Mouse (Mus musculus): ENCODE results near the gene Pcx. TPM values are rescaled to one million over a fixed set of nuclear protein-coding genes. Genes with fewer than 3 reads are reported as not detected.

Gene Pcx
- polyA plus RNA-seq, 1 experiment from 2014 or later, result 11.6 TPM

- H3K9me3 ChIP-seq, result no peaks in the 10 kb centered on the region; the same call in 1 of the 2 replicates
- H3K4me1 ChIP-seq, result no peaks in the 10 kb centered on the region
- no peak overlapping the region for H3K4me3 ChIP-seq
- H3K27ac ChIP-seq (replicated peaks), result no peak overlapping the region
- no peaks in the 10 kb centered on the region for H3K36me3 ChIP-seq
- H3K9ac ChIP-seq, result no peak overlapping the region
- no peak overlapping the region for H3K4me2 ChIP-seq
- ATAC-seq (ENCODE audit: extremely low read depth, insufficient number of reproducible peaks, low FRiP score, low TSS enrichment), result no peak
- H3K27me3 ChIP-seq (replicated peaks), result no peaks in the 10 kb centered on the region
Measured at GRCm38 (mm10) chr19:4535922-4536321, 25.6 kb downstream of the Pcx start.

GRCm38 (mm10) chr19:4536606-4537005, 26.3 kb downstream of the Pcx start:
- Histone ChIP-seq H3K4me3 (no peak overlapping the region), H3K9me3 (no peaks in the 10 kb centered on the region; the same call in 1 of the 2 replicates), H3K9ac (no peak overlapping the region), H3K27ac (replicated peaks) (no peak overlapping the region), H3K4me2 (no peak overlapping the region), H3K36me3 (no peaks in the 10 kb centered on the region), H3K4me1 (no peaks in the 10 kb centered on the region), H3K27me3 (replicated peaks) (no peaks in the 10 kb centered on the region)
- WGBS, result 60% methylated on average over 3 of the region's 3 CpGs
- ATAC-seq (ENCODE audit: extremely low read depth, insufficient number of reproducible peaks, low FRiP score, low TSS enrichment), result no peak

GRCm38 (mm10) chr19:4540263-4540662, 30.0 kb downstream of the Pcx start:
- H3K36me3 ChIP-seq, result no peaks in the 10 kb centered on the region
- no peak for ATAC-seq (ENCODE audit: extremely low read depth, insufficient number of reproducible peaks, low FRiP score, low TSS enrichment)
- no peak overlapping the region for H3K27ac ChIP-seq (replicated peaks)
- H3K4me1 ChIP-seq, result no peaks in the 10 kb centered on the region
- no peak overlapping the region for H3K4me3 ChIP-seq
- WGBS, result 85% methylated on average over 6 of the region's 6 CpGs
- no peak overlapping the region for H3K4me2 ChIP-seq
- H3K27me3 ChIP-seq (replicated peaks), result no peaks in the 10 kb centered on the region
- H3K9me3 ChIP-seq, result no peaks in the 10 kb centered on the region; the same call in 1 of the 2 replicates
- H3K9ac ChIP-seq, result no peak overlapping the region

GRCm38 (mm10) chr19:4540992-4541391, 30.7 kb downstream of the Pcx start:
- Histone ChIP-seq H3K4me2 (no peak overlapping the region), H3K4me1 (no peaks in the 10 kb centered on the region), H3K4me3 (no peak overlapping the region), H3K9me3 (no peaks in the 10 kb centered on the region; the same call in 1 of the 2 replicates), H3K36me3 (no peaks in the 10 kb centered on the region), H3K27me3 (replicated peaks) (no peaks in the 10 kb centered on the region), H3K27ac (replicated peaks) (no peak overlapping the region), H3K9ac (no peak overlapping the region)
- 76% methylated on average over 3 of the region's 3 CpGs for WGBS
- no peak for ATAC-seq (ENCODE audit: extremely low read depth, insufficient number of reproducible peaks, low FRiP score, low TSS enrichment)

GRCm38 (mm10) chr19:4542081-4542480, 31.8 kb downstream of the Pcx start:
- no peak for ATAC-seq (ENCODE audit: extremely low read depth, insufficient number of reproducible peaks, low FRiP score, low TSS enrichment)
- H3K36me3 ChIP-seq, result no peaks in the 10 kb centered on the region
- H3K9ac ChIP-seq, result no peak overlapping the region
- no peak overlapping the region for H3K4me2 ChIP-seq
- H3K4me1 ChIP-seq, result no peaks in the 10 kb centered on the region
- no peak overlapping the region for H3K4me3 ChIP-seq
- H3K27me3 ChIP-seq (replicated peaks), result no peaks in the 10 kb centered on the region
- H3K9me3 ChIP-seq, result no peaks in the 10 kb centered on the region; the same call in 1 of the 2 replicates
- H3K27ac ChIP-seq (replicated peaks), result no peak overlapping the region

- Histone ChIP-seq H3K4me2 (no peak overlapping the region), H3K27me3 (replicated peaks) (no peaks in the 10 kb centered on the region), H3K9ac (no peak overlapping the region), H3K36me3 (no peaks in the 10 kb centered on the region), H3K9me3 (no peaks in the 10 kb centered on the region; the same call in 1 of the 2 replicates), H3K4me1 (peaks cover 12% of the 10 kb centered on the region), H3K27ac (replicated peaks) (no peak overlapping the region), H3K4me3 (no peak overlapping the region)
- 79% methylated on average over 4 of the region's 4 CpGs for WGBS
- ATAC-seq (ENCODE audit: extremely low read depth, insufficient number of reproducible peaks, low FRiP score, low TSS enrichment), result no peak
Measured at GRCm38 (mm10) chr19:4545091-4545490, 34.8 kb downstream of the Pcx start.

GRCm38 (mm10) chr19:4545841-4546240, 35.6 kb downstream of the Pcx start:
- peaks cover 12% of the 10 kb centered on the region for H3K4me1 ChIP-seq
- H3K9me3 ChIP-seq, result no peaks in the 10 kb centered on the region
- H3K27me3 ChIP-seq (replicated peaks), result no peaks in the 10 kb centered on the region
- no peak for ATAC-seq (ENCODE audit: extremely low read depth, insufficient number of reproducible peaks, low FRiP score, low TSS enrichment)
- no peaks in the 10 kb centered on the region for H3K36me3 ChIP-seq
- no peak overlapping the region for H3K4me2 ChIP-seq
- H3K9ac ChIP-seq, result no peak overlapping the region
- 90% methylated on average over 6 of the region's 6 CpGs for WGBS
- no peak overlapping the region for H3K27ac ChIP-seq (replicated peaks)
- no peak overlapping the region for H3K4me3 ChIP-seq

GRCm38 (mm10) chr19:4547801-4548200, 37.5 kb downstream of the Pcx start:
- no peak overlapping the region for H3K4me2 ChIP-seq
- no peak overlapping the region for H3K9ac ChIP-seq
- no peaks in the 10 kb centered on the region for H3K9me3 ChIP-seq
- H3K36me3 ChIP-seq, result no peaks in the 10 kb centered on the region
- no peak overlapping the region for H3K4me3 ChIP-seq
- 80% methylated on average over 6 of the region's 6 CpGs for WGBS
- H3K27me3 ChIP-seq (replicated peaks), result no peaks in the 10 kb centered on the region
- H3K4me1 ChIP-seq, result peaks cover 12% of the 10 kb centered on the region
- H3K27ac ChIP-seq (replicated peaks), result no peak overlapping the region
- no peak for ATAC-seq (ENCODE audit: extremely low read depth, insufficient number of reproducible peaks, low FRiP score, low TSS enrichment)

- no peak overlapping the region for H3K4me3 ChIP-seq
- 52% methylated on average over 3 of the region's 3 CpGs for WGBS
- H3K4me1 ChIP-seq, result peaks cover 12% of the 10 kb centered on the region
- no peak overlapping the region for H3K27ac ChIP-seq (replicated peaks)
- H3K9me3 ChIP-seq, result no peaks in the 10 kb centered on the region
- H3K4me2 ChIP-seq, result no peak overlapping the region
- H3K36me3 ChIP-seq, result no peaks in the 10 kb centered on the region
- no peak for ATAC-seq (ENCODE audit: extremely low read depth, insufficient number of reproducible peaks, low FRiP score, low TSS enrichment)
- H3K27me3 ChIP-seq (replicated peaks), result no peaks in the 10 kb centered on the region
- no peak overlapping the region for H3K9ac ChIP-seq
Measured at GRCm38 (mm10) chr19:4548305-4548883, 38.1 kb downstream of the Pcx start.

- no peaks in the 10 kb centered on the region; the same call in 1 of the 2 replicates for H3K27me3 ChIP-seq (replicated peaks)
- H3K27ac ChIP-seq (replicated peaks), result no peak overlapping the region
- ATAC-seq (ENCODE audit: extremely low read depth, insufficient number of reproducible peaks, low FRiP score, low TSS enrichment), result no peak
- no peaks in the 10 kb centered on the region for H3K36me3 ChIP-seq
- H3K9me3 ChIP-seq, result no peaks in the 10 kb centered on the region
- peaks cover 24% of the 10 kb centered on the region for H3K4me1 ChIP-seq
- H3K4me2 ChIP-seq, result no peak overlapping the region
- no peak overlapping the region for H3K4me3 ChIP-seq
- no peak overlapping the region for H3K9ac ChIP-seq
Measured at GRCm38 (mm10) chr19:4554248-4554647, 44.0 kb downstream of the Pcx start.

GRCm38 (mm10) chr19:4555086-4555485, 44.8 kb downstream of the Pcx start:
- no peaks in the 10 kb centered on the region for H3K36me3 ChIP-seq
- H3K4me1 ChIP-seq, result peaks cover 33% of the 10 kb centered on the region
- WGBS, result 73% methylated on average over 7 of the region's 7 CpGs
- H3K4me3 ChIP-seq, result no peak overlapping the region
- no peak overlapping the region for H3K27ac ChIP-seq (replicated peaks)
- H3K9ac ChIP-seq, result no peak overlapping the region
- H3K9me3 ChIP-seq, result no peaks in the 10 kb centered on the region
- H3K27me3 ChIP-seq (replicated peaks), result no peaks in the 10 kb centered on the region; the same call in 1 of the 2 replicates
- ATAC-seq (ENCODE audit: extremely low read depth, insufficient number of reproducible peaks, low FRiP score, low TSS enrichment), result no peak
- H3K4me2 ChIP-seq, result no peak overlapping the region

GRCm38 (mm10) chr19:4556787-4557186, 46.5 kb downstream of the Pcx start:
- Histone ChIP-seq H3K9me3 (no peaks in the 10 kb centered on the region), H3K4me2 (no peak overlapping the region), H3K27me3 (replicated peaks) (no peaks in the 10 kb centered on the region; the same call in 1 of the 2 replicates), H3K4me1 (peaks cover 34% of the 10 kb centered on the region), H3K4me3 (no peak overlapping the region), H3K27ac (replicated peaks) (no peak overlapping the region), H3K36me3 (no peaks in the 10 kb centered on the region), H3K9ac (no peak overlapping the region)
- 83% methylated on average over 2 of the region's 2 CpGs for WGBS
- ATAC-seq (ENCODE audit: extremely low read depth, insufficient number of reproducible peaks, low FRiP score, low TSS enrichment), result no peak

Data from heart, embryonic 13.5 days (tissue).